Mouse (Mus musculus): ENCODE results near the gene Elmsan1.
A peak's percentile ranks its signal among the peaks of the same experiment; 100 is the strongest.
"Not testable (repeated sequence)": the region's sequence is repeated elsewhere in the genome, so short reads cannot be mapped to it uniquely, and the experiment has no call there.

Gene Elmsan1

DNA sequence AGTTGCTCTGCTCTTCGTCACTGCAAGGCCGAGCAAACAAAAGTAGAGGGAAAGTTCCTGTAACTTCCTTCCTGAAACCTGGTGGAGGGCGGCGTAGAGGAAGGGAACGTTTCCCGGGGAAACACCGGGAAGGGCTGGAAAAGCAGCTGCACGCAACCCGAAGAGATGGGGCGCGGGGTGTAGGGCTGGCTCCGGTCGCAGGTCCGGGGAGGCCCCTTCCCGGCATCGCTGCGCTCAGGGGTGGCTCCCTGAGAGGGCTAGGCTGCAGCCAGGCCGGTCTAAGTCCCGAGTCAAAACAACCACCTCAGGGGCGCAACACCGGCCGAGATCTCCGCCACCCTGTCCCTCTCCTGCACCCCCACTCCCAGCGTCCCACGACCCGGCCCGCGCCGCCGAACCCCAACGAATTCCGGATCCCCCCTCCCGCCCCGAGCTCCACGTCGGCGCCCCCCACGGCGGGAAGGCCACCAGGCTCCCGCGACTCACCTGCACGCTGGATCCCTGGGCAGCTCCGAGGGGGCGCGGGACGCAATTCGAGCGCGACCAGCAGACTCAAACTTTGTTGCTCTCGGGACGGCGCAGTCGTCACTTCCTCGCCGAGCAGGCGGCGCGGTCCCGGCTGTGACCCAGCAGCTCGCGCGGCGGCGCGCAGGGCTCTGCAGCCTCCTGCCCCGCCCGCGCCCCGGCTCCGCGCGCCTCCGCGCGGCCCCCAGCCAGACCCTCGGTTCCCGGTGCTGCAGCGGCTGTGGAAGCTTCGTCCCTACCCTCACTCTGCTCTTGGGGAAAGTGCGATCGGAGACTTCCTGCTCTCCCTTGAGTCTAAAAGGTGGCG is at the start of gene Elmsan1:
Elmsan1 (minus strand) TSS at position 593 of the 832 bp plus-strand sequence.
- DNase-seq (ENCODE audit: low read depth, low spot score), result peak; percentile 86

DNA sequence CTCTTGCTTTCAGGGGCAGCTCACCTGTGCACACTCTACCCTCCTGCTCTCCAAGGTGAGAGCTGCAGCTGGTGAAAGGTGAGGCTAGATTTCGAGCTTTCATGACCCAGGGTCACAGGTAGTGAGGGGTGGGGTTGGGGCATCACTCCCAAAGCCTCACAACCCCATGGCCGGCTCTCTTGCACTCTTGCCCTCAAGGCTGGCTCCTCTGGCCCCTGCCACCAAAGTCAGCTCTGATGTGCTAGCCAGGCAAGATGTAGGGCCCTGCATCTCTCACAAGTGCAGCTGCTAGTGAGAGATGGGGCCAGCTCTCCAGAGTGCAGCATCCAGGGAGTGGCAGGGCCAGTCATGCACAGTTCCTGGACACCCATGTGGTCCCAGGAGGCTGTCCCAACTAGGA is 48.6 kb upstream of the Elmsan1 start:
- DNase-seq (ENCODE audit: low read depth, low spot score), result no peak

DNA sequence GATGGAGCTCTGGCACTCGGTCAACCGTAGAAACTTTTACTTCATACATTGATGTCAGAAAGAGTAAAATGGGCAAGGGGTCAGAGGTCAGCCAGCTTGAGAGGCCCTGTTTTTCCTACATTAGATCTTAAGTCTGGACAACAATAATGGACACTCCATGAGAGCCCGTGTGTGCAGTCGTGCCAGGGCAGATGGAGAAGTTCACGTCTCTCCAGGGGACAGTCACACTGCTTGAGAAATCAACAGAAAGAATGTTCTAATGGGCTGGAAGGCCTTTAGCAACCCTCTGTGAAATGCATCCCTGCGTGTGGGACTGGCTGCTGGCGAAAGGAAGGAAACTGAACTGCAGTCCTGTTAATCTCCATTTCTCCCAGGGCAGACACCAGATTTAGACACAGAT is 41.7 kb upstream of the Elmsan1 start:
- no peak for DNase-seq (ENCODE audit: low read depth, low spot score)

DNA sequence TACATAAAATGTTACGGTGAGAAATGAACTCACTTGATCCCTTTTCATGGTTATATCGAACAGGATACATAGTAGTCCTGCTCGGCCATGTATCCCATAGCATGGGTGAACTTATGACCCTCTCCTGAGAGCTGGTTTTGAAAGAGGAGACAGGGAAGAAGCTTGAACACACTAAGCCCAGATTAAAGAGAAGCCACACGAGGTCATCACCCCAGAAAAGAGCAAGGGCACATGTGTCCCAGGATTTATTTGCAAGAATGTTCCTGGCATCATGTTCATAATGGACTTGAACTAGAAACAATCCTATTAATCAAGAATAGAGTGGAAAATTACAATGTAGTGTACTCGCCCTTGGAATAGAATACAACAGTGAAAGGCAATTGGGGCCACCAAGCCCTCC is 36.2 kb upstream of the Elmsan1 start:
- no peak for DNase-seq (ENCODE audit: low read depth, low spot score)

DNA sequence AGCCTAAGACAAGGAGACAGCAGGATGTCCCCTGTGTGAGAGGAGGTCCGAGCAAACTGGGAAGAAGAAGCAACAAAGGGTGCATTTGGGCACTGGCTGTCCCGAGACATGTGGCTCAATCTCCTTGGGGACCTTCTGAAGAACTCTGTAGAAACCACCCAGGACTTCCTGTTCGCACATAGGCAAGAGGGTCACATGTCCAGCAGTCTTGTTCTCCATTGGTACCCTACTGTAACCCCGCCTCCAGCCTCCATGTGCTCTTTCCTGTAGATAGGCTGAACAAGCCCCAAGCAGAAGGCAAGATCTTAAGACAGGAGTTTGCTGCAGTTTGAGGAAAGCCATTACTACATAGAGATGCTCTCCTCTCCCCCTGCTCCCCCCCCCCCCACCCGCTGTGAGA is 34.1 kb upstream of the Elmsan1 start:
- no peak for DNase-seq (ENCODE audit: low read depth, low spot score)

DNA sequence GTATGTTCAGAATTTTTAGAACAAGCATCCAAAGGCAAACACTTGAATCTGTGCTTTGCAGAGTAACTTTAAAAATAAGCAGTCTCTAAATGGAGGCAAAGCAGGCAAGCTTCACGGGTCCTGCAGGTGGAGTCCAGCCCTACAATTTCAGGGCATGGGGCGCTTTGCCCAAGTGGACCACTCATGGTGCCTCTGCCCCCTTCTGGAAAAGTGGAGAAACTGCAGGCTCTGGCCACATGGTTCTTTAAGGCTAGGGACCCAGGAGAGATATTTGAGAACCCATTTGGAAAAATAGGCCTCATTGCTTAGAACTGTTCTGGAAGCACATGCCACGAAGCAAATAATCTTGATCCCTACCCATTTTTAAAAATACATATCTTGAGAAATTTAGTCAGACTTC is 30.5 kb upstream of the Elmsan1 start:
- peak; percentile 76 for DNase-seq (ENCODE audit: low read depth, low spot score)

DNA sequence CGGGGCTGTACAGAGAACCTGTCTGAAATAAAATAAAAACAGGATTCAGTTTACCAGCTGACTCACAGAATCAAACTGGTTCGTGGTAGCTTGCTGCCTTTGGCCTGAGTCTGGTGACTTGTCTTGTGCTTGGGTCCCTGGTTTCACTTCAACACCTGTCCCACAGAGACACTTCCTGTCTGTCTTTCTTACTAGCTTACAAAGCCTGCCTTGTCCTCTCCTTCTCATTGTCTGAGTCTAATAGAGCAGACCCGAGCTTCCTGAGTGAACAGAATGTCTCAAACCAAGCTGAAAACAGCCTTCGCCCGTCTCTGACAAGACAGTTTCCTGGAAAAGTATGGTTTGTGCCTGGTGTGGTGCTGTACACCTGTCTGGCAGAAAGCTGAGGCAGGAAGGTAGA is 27.0 kb upstream of the Elmsan1 start:
- DNase-seq (ENCODE audit: low read depth, low spot score), result peak; percentile 79

DNA sequence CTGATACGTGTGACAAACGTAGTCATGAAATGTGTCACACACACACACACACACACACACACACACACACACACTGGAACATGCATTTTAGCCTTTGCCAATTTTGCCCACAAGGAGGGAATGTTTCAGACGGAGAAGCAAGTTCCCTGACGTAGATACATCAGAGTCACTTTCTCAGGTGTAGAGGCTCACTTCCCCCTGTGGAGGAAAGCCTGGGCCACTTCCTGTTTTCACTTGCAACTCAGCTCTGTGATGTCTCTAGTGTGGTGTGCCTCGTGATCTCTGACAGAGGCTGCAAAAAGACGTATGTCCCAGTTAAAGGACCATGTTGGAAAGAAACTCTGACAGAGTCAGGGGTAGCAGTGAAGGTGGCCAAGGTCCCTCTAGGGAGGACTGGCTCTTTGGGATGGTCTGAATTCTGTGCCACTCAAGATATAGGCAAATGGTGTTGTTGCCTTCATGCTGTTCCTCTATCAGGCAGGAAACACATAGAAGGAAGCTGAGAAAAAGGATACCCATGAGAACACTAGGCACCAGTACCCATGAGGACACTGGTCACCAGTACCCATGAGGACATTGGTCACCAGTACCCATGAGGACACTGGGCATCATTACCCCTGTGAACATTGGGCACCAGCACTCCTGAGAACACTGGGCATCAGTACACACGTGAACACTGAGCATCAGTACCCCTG is 24.5 kb upstream of the Elmsan1 start:
- DNase-seq (ENCODE audit: low read depth, low spot score), result peak; percentile 97

DNA sequence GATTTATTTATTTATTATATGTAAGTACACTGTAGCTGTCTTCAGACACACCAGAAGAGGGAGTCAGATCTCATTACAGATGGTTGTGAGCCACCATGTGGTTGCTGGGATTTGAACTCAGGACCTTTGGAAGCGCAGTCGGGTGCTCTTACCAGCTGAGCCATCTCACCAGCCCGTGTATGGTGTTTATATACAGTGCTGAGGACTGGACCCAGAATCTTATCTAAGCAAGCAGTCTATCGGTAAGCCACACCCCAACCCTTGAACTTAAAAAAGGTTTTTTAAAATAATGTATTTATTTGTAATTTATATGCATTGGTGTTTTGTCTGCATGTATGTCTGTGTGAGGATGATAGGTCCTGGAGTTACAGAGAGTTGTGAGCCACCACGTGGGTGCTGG is 18.4 kb upstream of the Elmsan1 start:
- not testable (repeated sequence) for DNase-seq (ENCODE audit: low read depth, low spot score)

DNA sequence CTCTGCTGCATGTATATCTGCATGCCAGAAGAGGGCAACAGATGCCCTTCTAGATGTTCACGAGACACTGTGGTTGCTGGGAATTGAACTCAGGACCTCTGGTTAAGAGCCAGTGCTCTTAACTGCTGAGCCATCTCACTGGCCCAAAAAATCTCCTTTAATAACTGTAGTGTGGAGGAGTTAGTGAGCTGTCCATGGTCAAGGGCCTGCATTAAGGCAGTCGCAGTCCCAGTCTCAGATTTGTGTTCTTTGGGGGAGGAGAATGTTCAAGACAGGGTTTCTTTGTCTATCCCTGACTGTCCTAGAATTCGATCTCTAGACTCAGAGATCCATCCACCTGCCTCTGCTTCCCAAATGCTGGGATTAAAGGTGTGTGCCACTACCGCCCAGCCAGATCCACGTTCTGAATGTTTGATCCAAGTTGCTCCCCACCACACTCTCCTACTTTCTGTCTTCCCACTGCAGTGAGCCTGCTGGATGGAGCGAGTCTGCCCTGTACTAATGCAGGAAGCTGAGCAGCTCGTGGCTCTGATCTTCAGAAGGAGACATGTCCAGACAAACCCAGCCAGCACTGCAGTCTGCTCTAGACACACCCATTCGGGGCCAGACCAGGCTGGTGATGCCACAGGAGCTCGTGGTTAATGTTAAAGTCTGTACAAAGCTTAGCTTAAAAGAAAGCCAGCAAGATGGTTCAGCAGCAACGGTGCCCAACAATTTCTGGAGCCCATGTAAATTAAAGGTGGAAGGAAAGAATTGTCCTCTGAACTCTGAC is 17.5 kb upstream of the Elmsan1 start:
- no peak for DNase-seq (ENCODE audit: low read depth, low spot score)

DNA sequence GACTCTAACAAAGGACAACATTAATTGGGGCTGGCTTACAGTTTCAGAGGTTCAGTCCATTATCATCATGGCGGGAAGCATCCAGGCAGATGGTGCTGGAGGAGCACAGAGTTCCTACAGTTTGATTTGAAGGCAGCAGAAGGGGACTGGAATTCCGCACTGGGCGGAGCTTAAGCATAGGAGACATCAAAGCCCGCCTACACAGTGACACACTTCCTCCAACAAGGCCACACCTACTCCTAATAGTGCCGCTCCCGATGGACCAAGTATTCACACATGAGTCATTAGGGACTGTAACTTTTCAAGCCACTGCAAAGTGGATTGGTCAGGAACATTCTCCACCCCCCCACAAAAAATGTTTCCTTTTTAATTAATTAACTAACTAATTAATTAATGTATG is 16.9 kb upstream of the Elmsan1 start:
- DNase-seq (ENCODE audit: low read depth, low spot score), result no peak

DNA sequence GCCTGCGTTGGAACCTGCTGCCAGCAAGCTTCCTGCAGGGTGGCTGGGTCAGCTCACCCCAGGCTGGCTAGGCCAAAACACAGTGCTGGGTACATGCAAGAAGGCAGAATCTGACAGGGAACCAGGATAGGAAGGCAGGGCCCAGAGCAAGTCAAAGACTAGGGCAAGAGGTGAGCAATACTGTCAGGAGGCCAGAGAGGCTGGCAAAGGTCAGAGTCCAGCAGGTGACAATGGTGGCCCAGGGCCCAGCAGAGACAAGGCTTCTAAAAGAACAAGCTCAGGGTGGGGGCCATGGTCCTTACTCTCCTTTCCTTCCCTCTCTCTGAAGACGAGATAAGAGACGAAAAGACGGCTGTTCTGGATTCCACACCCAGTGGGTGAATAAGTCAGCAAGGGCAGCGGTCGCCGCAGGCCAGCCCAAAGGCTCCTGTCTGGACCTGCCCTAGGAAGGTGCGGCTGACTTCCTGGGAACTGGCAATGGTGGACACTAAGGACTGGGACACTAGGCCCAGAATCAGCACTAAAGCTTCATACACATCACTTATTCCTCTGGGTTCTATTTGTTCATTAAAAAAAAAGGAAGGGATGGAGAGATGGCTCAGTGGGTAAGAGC is 14.9 kb upstream of the Elmsan1 start:
- no peak for DNase-seq (ENCODE audit: low read depth, low spot score)

DNA sequence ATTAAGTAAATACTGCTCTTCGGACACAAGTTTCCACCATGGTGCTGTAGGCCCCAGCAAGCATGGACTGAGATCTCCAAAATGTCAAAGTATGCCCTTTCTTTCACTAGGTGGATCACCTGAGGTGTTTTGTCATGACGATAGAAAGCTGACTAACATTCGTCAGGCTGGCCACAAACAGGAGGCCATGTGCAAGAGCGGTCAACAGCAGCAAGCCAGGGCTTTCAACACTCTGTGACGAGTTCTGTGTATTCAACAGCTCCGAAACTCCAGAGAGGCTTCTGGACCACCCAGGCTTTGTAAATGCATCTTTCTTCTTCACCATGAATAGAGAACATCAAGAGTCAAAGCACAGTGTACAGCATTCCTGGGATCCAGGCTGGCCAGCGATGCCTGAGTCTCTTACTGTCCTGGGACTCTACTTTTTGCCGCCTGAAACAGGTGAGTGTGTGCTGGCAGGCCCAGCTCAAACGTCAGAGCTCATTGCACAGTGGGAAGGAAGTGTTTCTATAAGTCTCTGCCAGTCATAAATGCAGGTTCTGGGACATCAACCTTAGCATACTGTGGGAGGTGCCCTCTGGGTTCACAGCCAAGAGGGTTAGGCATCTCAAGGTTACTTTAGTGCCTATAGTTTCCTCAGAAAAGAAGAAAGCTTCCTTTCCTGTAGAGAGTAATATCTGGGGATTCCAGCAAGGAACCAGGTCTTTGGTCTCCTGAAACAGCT is 7.6 kb upstream of the Elmsan1 start:
- no peak for DNase-seq (ENCODE audit: low read depth, low spot score)

DNA sequence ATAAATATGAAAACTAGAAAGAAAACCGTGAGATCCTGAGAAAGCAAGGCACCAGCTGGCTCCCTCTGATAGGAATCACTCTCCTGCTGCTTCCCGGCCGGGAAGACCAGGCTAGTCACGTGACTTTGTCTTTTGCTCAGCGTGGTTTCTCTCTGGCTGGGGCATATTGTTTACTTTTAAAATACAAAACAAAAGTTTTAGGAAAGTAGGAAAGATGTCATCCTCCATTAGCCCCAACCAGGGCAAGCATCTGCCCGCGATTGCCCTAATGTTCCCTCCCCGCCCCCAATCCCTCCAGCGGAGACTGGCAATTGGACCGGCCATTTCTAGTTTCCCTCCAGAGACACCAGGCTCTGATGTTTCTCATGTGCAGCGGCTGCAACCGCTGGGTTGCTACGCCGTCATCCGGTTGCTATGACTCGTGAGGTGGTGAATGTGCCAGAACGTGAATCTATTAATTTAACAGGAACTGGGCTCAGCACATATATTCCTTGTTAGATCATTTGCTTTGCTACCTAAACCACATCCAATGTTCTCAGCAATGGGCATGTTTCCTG is 3.8 kb upstream of the Elmsan1 start:
- peak; percentile 91 for DNase-seq (ENCODE audit: low read depth, low spot score)

DNA sequence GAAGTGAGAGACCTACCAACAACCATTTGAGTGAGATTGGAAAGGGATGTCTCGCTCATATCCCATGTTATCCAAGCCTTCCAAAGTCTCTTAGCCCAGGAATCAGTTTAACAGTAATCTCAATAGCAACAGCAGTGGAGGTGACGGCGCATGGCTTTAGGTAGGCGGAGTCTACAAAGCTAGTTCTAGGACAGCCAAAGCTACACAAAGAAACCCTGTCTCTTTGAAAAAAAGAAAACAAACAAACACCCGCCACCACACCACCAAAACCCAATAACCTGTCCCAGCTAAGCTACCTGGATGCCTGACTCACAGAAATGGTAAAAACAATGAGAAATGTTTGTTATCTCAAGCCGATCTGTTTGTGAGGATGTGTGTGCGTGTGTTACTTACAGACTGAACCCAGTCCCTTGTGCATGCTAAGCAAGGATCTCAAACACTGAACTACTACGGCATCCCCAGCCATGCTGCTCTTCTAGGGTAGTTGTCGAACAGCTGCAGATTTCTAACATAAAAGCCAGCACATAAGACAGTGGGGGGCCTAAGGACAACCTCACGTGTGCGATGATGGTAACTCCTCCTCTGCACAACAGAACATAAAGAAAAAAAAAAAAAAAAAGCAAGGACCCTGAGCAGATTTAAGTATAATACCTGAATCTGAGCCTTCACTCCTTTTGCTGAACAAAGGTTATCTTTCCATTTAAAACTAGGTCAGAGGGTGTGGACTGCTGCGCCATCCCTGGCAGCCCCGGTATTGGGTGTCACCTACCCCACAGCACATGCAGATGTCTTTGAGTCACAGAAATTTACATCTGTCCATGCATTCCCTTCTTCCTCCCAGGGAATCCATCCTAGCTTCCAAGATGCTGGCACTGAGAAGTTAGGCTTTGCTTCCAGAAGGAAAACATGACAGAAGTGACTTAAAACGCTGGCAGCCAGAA is 2.5 kb upstream of the Elmsan1 start:
- DNase-seq (ENCODE audit: low read depth, low spot score), result peak; percentile 70

DNA sequence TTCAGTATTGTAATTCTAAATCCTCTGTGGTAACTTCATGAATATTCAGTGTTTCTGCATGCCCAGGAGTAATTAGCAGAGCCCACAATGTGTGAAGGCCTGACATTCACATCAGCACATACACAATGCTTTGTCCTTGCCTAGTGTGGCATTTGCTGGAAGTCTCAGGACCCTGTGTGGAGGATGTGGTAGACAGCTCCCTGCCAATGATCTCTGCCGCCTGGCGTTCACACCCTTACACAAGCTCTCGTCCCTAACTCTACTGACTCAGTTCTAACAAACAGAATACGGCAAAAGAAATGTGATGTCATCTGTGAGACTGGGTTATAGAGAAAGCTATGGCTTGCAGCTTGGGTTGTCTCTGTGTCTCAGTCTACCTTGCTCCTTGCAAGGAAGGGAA is 1.8 kb upstream of the Elmsan1 start:
- DNase-seq (ENCODE audit: low read depth, low spot score), result peak; percentile 73

DNA sequence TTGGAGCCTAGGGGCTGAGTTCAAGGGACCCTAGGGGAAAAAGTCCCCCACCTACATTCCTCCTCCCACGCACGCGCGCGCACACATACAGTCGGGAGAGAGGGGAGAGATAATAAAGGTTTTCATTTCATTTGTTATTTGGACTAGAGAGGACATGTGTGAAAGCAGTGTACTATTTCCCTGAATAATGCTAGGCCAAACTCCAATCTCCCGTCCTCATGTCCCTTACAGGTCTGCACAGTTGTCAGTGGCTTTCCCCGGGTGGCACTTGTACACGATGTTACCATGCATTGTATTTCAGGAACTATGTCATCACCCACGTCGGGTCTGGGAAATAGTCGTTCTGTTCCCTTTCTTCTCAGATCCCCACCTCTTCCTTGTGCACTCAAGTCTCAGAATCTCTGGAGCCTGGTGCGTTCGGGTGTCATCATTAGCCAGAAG is 460 bp upstream of the Elmsan1 start:
- no peak for DNase-seq (ENCODE audit: low read depth, low spot score)

DNA sequence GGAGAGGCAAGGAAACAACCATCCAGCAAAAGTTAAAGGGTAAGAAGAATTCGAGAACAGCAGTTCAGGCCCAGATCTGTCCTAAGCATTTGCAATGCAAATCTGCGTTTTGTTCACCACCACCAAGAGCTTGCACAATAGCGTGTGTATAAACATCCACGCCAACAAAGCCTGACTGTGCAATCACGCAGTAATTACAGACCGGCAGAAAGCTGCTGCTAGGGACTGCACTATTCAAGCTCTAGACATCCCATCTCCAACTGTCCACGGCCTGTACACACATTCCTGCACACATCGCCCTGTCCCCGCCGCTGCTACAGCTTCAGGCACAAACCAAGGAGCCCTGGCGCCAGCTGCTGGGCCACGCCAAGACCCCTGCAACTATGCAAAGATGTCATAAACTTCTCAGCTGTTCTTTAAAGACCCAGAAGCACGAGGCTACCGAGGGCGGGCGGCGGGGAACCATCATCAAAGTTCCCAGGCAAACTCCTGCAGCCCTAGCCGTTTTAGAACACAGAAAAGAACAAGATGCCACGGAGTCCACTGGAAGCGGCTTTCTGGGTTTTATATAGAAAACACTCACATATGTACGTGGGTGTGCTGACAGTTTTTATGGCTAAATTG is 1.1 kb downstream of the Elmsan1 start:
- DNase-seq (ENCODE audit: low read depth, low spot score), result peak; percentile 40

DNA sequence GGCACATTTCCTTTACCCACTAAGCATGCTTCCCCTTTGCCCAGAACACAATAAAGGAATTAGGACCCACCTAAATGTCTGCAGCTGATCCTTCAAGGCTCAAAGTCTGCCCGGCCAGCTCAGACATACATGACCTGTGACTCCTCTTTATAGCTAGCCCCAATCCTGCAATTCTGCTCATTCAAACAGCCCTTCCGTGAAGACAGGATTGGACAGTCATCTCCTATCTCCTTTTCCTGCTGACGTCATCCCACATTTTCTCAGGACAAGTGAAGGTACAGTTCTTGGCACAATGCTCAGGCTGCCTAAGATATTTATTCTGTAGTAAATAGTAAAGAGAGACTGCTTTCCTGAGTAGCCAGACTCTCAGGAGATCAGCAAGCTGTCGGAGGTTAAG is 1.6 kb downstream of the Elmsan1 start:
- no peak for DNase-seq (ENCODE audit: low read depth, low spot score)

All from CD4-positive helper T cell, adult 2 months (primary cell).